Mouse (Mus musculus) granulocyte monocyte progenitor cell, adult 5-6 weeks (primary cell): ENCODE measurements at regions not wholly inside any gene's neighbourhood (a gene's known extent, or its start where the extent isn't known, plus 50 kb on each side); places are given as distances from the start of the nearest gene placed in this dataset.

ENCODE experiments used
- ATAC-seq: replicated peaks from 2 replicates; pipeline ENCODE4 v1.8.0; 2016; ENCODE audit warnings: mild to moderate bottlenecking, moderate TSS enrichment, inconsistent platforms; ENCODE audit not compliant: poor library complexity, severe bottlenecking

DNA sequence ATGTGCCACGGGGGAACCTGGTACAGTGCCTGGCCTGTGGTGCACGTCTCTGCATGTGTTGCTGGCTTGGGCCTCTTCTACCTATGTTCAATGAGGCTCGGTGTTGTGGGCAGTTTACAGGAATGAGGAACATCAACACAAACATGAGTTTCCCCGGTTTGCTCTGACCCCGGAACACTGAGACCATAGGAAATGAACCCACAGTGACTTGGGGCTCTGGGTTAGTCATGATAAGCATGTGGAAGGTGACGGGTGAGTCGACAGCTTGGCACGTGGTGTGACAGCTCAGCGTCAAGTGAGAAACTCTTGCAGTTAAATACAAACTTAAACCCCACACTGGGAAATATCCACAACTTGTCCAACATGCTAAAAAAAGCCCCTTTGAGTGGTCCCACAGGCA, 122.4 kb upstream of the Klf14 start:
- peak; percentile 44 for ATAC-seq

DNA sequence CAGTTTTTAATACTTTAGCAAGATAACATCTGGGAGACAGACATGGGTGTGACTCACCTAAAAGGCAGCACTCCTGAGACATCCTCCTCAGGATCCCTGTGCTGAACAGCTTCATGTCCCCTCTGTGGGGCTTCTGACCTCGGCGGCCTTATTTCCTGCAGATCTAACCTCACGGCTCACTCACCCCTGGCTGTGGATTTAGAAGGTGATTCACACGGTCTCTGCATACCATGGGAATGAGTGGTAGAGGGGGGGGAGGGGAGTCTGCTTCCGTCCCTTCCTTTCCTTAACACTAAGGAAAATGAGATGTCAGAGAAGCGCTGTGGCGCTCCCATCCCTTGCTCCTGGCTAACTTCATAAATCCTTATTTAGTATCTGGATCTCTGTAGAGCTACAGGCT, 123.1 kb upstream of the Klf14 start:
- ATAC-seq: no peak

DNA sequence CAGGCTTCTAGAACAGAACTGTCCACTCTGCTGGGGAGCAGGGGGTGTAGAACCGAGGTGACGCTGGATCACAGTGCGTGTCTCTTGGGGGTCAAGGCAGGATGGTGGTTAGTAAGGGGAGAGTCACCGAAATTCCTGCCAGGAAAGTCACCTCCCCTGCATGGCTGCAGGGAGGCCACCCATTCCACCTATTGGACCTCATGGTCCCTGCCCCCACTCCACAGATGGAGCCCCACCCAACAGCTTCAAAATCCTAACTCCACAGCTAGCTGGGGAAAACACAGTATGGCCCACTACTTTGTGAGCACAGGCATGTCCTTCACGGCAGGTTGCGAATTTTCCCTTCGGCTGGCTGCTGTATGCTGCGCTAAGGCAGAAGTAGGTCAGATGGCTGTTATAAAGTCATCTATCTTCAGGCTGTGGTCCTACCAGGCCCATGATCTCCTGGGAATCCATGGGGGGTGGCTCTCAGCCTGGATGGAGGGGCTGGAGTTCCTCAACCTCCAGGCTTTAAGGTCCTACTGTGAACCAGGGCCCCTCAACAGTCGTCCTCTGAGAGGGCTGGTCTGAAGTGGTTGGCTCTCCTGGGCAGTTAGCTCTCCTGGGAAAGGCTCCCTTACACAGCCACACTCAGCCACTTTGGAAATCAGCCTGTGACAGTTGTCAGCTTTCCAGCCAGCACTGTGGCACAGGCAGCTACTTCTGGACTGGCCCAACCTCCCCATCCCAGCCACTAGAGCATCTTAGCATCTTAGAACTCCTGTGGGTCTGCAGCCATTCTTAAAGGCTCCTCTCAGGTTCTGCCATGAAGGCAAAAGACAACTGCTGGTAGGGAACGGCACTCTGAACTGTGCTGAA, 124.0 kb upstream of the Klf14 start:
- ATAC-seq: no peak

DNA sequence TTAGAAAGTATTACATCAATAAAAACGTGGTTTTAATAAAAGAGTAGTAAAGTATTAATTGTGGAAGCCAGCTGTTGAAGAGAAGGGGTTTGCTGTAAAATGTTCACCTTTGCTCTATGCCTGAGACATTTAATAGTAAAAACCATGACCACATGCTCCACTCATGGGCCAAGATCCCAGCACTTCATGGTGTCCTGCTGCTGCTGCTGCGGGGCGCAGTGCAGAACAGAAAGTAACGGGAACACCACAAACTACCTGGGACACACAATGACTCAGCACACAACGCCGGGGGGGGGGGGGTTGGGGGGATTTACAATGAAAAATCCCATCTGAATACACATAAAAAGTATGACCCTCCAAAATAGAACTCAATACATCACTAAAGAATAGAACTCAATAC, 124.8 kb upstream of the Klf14 start:
- no peak for ATAC-seq

DNA sequence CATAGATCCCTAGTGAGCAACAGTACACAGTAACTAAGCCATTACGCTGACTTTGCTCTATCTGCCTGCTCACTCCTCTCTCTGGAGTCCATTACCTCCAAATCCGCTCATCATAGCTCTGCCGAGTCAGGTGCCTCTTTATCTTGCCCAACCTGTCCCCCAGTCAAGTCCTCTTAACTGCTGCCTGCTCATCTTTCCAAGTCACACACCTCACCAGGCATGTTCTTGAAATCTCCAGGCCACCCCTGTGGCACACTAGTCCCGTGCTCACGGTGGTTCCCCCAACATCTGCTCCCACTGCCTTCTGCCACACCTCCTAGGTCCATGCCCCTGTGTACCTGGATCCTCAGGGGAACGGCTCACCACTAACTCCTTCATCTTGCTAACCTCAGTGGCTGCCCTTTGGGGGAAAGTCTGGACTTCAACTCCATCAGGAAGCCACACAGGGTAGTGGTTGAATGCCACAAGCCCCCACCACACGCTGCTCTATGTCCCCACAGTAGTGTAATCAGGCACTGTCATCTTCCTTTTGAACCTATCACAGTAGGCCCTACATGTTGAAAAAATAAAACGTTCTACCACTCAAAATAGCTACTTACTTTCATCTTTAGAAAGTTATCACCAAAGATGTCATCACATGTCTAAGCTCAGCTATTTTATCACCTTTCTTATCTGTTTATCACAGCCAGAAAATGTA, 126.3 kb upstream of the Klf14 start:
- no peak for ATAC-seq

DNA sequence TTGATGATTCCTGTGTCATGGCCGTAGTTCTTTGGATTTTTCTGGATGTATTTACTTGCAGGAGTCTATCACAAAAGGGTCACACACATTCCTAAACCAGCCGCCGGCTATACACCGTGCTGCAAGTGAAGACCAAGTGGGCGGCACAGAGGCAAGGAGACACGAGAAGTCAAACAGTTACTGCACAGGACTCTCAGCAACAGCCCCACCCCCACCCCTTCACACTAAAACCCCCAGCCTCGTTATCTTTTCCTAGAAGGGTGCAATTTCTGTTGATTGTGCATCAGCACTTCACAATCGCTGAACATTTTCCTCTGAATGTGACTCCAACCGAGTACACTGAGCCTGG, 126.9 kb upstream of the Klf14 start:
- ATAC-seq: no peak

DNA sequence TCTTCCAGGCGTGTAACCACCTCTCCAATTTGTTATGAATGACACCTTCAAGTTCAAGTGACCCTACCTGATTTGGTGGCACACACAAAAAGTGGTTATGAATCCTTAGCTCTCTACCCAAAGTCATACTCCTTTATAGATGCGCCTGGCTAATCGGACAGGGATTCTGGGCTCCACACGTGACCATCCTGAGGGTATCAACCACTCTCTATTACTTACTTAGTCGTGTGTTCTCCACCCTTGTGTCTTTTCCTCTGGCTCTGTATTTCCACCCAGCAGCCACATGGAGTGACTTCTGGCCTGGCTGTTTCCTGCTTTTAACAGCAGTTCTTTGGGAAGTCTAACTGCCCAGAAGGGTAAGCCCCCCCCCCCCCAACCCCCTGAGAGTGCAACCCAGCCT, 127.4 kb upstream of the Klf14 start:
- no peak for ATAC-seq

DNA sequence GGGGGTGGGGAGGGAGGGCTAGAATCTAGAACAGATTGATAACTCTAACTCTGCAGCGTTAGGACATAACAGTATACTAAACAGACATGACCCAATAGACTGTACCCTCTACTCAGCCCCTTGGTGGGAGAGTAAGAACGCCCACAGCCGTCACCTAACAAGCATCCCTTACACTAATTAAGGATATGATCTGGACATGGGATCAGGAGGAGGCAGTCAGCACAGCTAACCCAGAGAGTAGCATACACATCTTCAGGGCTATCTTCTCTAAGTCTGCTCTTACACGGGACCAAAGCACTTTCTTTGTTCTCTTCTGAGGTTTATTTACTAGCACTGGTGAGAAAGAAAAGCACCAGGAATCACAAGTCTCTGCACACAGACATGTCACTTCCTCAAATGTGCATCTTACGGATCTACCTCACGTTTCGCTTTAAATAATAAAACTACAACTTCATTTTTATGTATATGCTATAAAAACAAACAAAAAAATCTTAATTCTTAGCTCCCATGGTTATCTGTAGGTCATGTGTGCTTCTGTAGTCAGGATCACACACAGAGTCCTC, 128.0 kb upstream of the Klf14 start:
- no peak for ATAC-seq

DNA sequence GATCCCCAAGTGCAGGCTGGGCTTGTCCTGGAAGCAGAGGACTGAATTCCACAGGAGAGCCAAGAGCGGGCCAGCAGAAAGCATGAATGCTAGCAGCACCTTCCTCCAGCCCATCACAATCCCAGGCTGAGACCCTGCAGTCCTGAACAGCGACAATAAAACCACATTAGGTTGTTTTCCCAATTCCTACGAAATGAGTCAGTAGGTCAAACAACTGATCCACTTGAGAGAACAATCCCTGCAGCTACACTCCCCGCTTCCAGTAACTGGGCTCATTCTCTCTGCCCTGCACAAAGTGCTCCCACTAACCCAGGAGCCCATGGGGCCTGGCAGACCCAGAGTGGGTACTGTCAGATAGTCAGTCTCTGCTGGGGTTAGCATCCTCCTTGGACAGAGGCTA, 128.6 kb upstream of the Klf14 start:
- ATAC-seq: no peak

DNA sequence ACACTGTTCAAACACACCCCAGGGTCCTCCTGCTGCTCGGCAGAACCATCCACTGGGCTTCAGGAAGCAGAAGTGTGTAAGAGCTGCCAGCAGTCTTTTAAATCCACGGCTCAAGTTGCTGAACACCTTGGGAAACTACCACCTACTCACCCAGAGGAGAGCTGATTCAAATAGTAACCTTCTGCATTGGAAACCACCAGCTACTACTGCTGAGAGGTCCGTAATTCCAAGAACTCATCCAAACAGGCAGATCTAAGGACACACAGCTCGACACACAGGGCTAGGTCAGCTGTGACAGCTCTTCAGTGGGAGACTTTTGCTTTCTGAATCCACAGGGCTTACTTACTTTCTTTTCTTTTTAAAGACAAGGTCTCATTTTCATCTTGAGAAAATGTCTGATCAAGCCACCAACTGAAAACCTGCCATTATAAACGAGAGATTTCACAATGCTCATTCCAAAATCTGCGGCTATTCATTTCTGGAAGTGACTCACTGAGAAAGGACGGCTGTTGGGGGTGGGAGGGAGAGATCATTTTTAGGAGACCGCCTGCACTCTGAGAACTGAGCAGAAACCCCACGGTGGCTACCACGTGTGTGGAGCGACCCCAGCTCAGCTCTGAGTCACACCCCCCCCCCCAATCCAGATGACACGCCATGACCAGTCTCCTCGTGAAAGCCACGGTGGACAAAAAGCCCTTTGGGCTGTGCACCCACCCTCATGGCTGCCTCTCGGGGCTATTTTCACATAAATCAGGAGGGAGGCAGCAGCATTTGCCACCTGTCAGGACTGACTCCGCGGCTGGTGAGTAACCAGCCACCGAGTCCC, 129.5 kb upstream of the Klf14 start:
- ATAC-seq: peak; percentile 86

DNA sequence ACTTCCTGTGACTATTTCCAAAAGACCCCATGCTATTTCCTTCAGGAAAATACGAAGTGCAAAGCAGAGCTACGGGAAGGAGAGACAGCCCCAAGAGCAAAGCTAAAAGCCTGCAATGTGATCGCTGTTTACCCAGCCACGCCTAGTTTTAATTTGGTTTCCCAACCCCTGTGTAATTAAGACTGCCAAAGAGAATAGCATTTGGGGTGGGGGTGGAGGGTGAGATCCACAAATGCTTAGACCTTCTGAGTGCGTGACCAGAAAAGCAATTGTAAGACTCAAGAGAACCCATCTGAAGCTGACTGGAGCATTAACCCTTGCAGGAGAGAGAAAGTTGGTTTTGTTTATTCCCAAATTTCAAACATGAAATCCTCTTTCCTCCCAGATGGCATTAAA, 130.1 kb upstream of the Klf14 start:
- no peak for ATAC-seq

DNA sequence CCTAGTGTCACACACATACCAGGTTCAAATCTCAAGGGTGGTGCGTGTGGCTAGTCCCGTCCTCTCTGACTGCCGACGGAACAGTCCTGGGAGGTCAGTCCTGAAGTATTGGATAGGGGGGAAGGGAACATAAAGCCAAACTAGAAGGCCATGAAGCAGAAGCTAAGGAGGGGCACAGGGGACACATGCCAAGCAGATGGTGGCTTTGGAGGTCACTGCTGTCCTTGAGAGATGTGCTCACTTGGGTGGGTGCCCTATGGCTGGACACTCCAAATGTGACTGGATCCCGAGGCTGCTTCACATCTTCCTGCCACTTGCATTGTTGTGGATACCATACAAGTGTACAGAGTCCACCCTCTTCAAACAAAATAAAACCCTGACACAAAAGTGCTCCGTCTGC, 131.4 kb upstream of the Klf14 start:
- no peak for ATAC-seq

DNA sequence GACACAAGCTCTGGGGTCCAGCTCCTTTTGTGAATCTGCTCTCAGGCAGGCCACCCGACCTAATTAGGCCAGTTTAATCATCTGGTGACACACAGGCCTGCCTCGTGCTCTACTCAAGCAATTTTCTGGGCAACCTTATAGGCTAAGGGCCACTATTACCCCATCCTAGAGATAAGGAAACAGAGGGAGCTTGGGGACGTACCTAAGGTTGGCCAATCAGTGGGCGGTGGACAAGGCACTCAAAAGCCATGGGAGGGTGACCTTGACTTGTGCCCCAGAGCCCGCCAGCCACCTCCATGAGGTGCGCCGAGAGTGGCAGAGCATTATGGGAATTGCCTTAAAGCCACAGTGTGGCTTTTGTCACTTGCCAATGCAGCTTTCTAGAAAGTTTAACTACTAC, 131.9 kb upstream of the Klf14 start:
- no peak for ATAC-seq

DNA sequence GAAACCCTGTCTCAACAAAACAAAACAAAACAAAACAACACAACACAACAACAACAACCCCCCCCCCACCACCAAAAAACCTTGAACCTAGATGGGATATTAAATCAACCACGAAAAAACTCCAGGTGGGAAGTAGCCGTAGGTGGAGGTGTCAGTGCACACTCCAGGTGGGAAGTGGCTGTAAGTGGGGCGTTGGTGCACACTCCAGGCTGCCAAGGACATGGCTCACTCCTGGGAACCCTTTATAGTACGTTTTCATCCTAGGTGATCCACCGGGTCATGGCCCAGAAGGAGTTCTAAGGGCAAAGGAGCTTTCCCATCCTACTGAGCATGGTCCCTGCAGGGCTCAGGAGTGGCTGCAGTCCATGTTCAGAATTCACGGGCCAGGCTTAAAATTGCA, 133.4 kb upstream of the Klf14 start:
- ATAC-seq: no peak

DNA sequence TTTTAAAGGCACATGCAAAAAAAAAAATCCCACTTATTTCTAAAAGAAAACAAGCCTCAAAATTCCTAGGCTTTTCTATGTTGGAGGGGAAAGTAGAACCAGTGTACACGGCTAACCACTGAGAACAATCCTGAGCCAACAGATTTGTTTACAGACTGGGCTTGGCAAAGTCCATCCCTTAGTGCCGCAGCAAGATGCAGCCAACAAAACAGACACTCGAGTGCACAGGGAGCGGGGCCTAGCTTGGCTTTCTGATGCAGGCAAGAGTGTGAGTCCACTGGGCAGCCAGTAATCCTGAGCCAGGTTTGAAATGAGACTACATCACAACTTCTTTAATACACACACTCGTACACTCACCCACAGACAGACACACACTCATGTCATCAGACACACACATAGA, 133.9 kb upstream of the Klf14 start:
- no peak for ATAC-seq

DNA sequence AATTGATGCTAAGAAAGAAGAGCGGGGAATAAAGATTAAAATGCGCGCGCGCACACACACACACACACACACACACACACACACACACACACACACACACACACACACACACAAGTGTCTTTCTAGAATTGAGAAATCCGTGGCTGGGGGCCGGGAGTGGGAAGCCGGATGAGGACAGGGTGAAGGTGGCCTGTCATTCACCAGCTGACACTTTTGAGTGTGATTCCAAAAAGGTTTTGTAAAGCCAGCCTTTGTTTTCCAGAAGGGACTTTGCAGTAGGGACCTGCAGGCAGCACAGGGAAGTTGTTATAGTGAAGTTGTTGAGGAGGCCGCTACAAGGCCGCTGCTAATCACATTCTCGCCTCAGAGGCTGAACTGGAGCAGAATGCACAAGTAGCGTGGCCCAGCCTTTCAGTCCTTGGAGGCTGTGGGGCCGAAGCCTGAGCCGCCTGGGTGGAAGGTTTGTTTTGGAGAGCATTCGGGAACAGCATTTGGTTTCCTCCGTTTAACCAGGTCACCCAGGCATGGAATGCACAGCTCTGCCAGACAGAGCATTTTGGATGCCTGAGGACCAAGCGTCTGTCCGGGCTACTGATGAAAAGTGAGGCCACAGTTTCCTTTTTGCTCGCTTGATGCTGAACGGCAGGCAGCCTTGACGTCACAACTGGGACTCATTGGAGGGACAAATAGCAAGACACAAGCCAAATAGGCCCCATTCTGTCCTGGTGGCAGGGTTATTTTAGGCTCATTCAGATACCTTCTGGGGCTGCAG, 137.3 kb upstream of the Klf14 start:
- ATAC-seq: 0 out of 2 replicates have a peak, but pooled peaks have one; percentile 16

DNA sequence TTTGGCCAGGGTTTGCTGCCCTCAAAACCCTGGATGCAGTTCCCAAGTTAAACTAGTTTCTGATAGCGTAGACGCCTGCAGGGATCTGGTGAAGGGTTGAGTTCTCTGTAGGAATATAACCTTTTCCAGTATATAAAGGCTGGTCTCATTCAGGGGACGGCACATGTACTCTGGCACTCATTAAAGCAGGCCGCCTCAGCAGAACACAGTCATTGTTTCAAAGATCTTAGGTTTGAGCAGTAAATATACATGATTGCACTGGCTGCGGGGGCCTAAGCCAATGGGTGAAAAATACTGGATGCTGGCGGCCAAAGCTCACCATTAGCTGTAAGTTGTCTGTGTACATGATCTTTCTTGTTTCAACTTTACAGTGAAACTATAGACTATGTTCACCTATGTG, 137.9 kb upstream of the Klf14 start:
- no peak for ATAC-seq

DNA sequence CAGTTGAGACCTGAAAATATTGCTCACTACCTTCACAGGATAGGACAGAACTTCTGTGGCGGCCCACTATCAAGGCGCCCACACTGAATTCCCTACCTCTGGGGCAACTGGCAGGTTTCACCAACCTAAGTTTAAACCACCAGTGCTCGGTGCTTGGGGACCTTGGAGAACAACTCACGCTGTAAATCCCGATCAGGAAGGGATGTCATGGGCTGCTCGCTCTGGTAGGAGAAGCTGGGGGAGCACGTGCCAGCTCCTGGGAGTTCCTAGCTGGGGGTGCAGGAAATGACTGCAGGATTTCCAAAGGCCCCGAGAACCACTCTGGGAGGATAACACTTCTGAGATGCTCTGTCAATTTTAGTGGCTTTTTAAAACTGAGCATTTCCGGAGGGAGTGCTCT, 138.4 kb upstream of the Klf14 start:
- ATAC-seq: no peak

DNA sequence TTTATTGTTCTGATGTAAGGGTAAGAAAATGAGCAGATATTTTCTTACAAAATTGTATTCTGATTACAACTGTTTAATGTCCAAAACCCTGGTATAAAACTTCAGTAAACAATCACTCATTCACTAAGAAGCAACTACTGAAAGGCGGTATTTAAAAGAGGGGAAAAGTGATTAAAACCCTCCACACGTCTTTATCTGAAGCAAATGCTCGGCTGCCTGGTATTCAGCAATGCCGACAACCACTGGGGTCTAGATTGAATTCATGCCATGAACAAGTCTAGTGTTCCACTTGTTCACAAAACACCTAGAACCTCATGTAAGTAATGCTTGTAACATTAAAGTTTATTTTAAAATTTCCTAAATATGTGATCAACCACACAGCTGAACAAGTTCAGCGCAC, 139.2 kb upstream of the Klf14 start:
- no peak for ATAC-seq

DNA sequence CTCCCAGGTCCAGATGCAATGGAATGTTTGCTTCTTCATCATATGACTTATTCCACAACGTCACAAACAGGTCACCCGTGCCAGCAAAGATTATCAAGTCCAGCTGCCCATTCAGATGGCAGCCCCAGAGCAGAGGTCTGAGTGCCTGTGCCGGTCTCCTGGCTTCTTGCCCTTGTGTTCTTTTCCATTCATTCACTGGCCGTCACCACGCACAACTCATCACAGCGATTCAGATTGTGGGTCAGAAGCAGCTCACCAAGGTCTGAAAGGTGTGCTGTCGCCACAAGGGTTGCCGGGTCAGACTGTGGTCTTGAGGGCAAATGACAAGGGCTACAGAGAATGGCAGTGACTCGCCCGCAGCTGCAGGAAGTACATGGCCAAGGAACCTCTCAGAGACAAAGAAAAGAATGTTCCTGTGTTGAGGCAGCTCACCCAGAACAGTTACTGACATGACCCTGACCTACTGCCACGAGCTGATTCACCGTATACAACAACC, 141.3 kb upstream of the Klf14 start:
- no peak for ATAC-seq
